ENCODE assay signal across 8 mouse cellular contexts in genomic region chr3:14869779-14870178, GRCm38 (mm10). TPM values are rescaled to one million over a fixed set of nuclear protein-coding genes. Genes with fewer than 3 reads are reported as not detected.
DNase-seq lines count a peak whose midpoint lies in the region; ATAC-seq and TF ChIP-seq lines count a peak whose summit lies in the region.

No protein-coding gene starts in this region.

- TF ChIP-seq POLR2A in ES-Bruce4 (IDR thresholded peaks at IDR 0.05; ENCODE audit: insufficient read depth, low read length) = no peak
- TF ChIP-seq POLR2A in bone marrow macrophage, adult 2 months (IDR thresholded peaks at IDR 0.05; ENCODE audit: borderline replicate concordance, low read depth, low read length) = no peak

- no peak overlapping the region for H3K27ac ChIP-seq in ES-Bruce4 (ENCODE audit: insufficient read depth, low read length)
- no peak overlapping the region for H3K27ac ChIP-seq in bone marrow macrophage, adult 2 months (ENCODE audit: insufficient read depth, low read depth, low read length)
- H3K27ac ChIP-seq in heart, postnatal 0 days (ENCODE audit: low read depth) = no peak overlapping the region

- no peaks in the 10 kb centered on the region for H3K9me3 ChIP-seq in ES-Bruce4 (replicated peaks; ENCODE audit: control insufficient read depth, insufficient read depth, low read length, poor library complexity, severe bottlenecking)
- H3K9me3 ChIP-seq in heart, postnatal 0 days (replicated peaks; ENCODE audit: control insufficient read depth, low read length) = no peaks in the 10 kb centered on the region

- H3K27me3 ChIP-seq in ES-Bruce4 (ENCODE audit: control insufficient read depth, insufficient read depth, low read length, poor library complexity, severe bottlenecking) = no peaks in the 10 kb centered on the region
- H3K27me3 ChIP-seq in heart, postnatal 0 days (ENCODE audit: control insufficient read depth, insufficient read depth, low read length) = no peaks in the 10 kb centered on the region

- no peaks in the 10 kb centered on the region for H3K4me1 ChIP-seq in ES-Bruce4 (ENCODE audit: control insufficient read depth, insufficient read depth, low read length)
- peaks cover 3% of the 10 kb centered on the region; the same call in 1 of the 2 replicates for H3K4me1 ChIP-seq in bone marrow macrophage, adult 2 months (ENCODE audit: control insufficient read depth, insufficient read depth, low read length)
- no peaks in the 10 kb centered on the region for H3K4me1 ChIP-seq in heart, postnatal 0 days (ENCODE audit: control insufficient read depth, insufficient read depth)

- peak; percentile 79 for ATAC-seq in erythroid progenitor cell, adult 5-6 weeks (replicated peaks; ENCODE audit: low FRiP score, poor library complexity, severe bottlenecking)
- ATAC-seq in heart, postnatal 0 days (ENCODE audit: insufficient read depth, low read depth) = no peak

- no peak overlapping the region for H3K4me3 ChIP-seq in ES-Bruce4 (ENCODE audit: low read depth, low read length)
- peak overlapping the region; percentile 52 for H3K4me3 ChIP-seq in bone marrow macrophage, adult 2 months (ENCODE audit: insufficient read depth, low read length)
- H3K4me3 ChIP-seq in heart, postnatal 0 days (ENCODE audit: low read depth, low read length) = peak overlapping the region; percentile 33

- no peaks in the 10 kb centered on the region for H3K36me3 ChIP-seq in ES-Bruce4 (ENCODE audit: control insufficient read depth, insufficient read depth, low read length, poor library complexity, severe bottlenecking)
- no peaks in the 10 kb centered on the region for H3K36me3 ChIP-seq in heart, postnatal 0 days (replicated peaks; ENCODE audit: control insufficient read depth, insufficient read depth, low read length)

- no peak overlapping the region for H3K9ac ChIP-seq in ES-Bruce4 (ENCODE audit: low read depth, poor library complexity, severe bottlenecking)
- no peak overlapping the region for H3K9ac ChIP-seq in heart, postnatal 0 days (replicated peaks; ENCODE audit: low read depth, low read length)

- TF ChIP-seq EP300 in ES-Bruce4 (IDR thresholded peaks at IDR 0.05; ENCODE audit: insufficient read depth, low read depth, low read length) = no peak
- no peak for TF ChIP-seq EP300 in heart, postnatal 0 days (IDR thresholded peaks at IDR 0.05; ENCODE audit: low read depth)

- 21% methylated on average over 11 of the region's 11 CpGs for WGBS in heart, postnatal 0 days

- H3K4me2 ChIP-seq in heart, postnatal 0 days (ENCODE audit: low read depth, low read length) = peak overlapping the region; percentile 55

- peak; percentile 68 for TF ChIP-seq CTCF in ES-Bruce4 (IDR thresholded peaks at IDR 0.05; ENCODE audit: low read depth, low read length)
- TF ChIP-seq CTCF in bone marrow macrophage, adult 2 months (IDR thresholded peaks at IDR 0.05; ENCODE audit: low read depth, low read length) = peak; percentile 60
- TF ChIP-seq CTCF in heart, postnatal 0 days (IDR thresholded peaks at IDR 0.05; ENCODE audit: low read depth) = peak; percentile 68

- DNase-seq in heart, postnatal 0 days (ENCODE audit: low spot score) = peak; percentile 33
- peak; percentile 70 to 86 for DNase-seq in kidney, postnatal 36 days
- DNase-seq in lung, postnatal 10 days = peak; percentile 89
- DNase-seq in ovary, postnatal 14 days (ENCODE audit: low spot score) = peak; percentile 54
- peak; percentile 86 for DNase-seq in thymus, postnatal 14 days

RNA-seq across cellular contexts. Expression of gene Car3, which starts 6.5 kb away (rescaled TPM):
- 2.6 TPM in 2 replicates for polyA plus RNA-seq in ES-Bruce4 (2011; ENCODE audit: insufficient read depth, insufficient read length, low read depth, missing spikeins)
- 0.64 and 1.4 TPM in 2 replicates for polyA plus RNA-seq in bone marrow macrophage, adult 2 months (2012; ENCODE audit: insufficient read depth, insufficient read length, missing spikeins)
- total RNA-seq in erythroid progenitor cell, adult 5-6 weeks (2015; ENCODE audit: low replicate concordance) = 0.72 and 3.8 TPM in 2 replicates
- not detected in 2 replicates for total RNA-seq in erythroid progenitor cell, adult 5-6 weeks (2017; ENCODE audit: low replicate concordance)
- 13.2 and 14.5 TPM in 2 replicates for total RNA-seq in heart, postnatal 0 days (2014; rRNA removed; ENCODE audit: low replicate concordance)
- polyA plus RNA-seq in heart, postnatal 0 days (2015; fragmentation: Nextera tagmentation; extraction: Ambion mirVana) = 2.7 and 10.8 TPM in 2 replicates

RNA-seq across cellular contexts. Expression of gene Car2, which starts 16.3 kb away (rescaled TPM):
- polyA plus RNA-seq in ES-Bruce4 (2011; ENCODE audit: insufficient read depth, insufficient read length, low read depth, missing spikeins) = 154 and 186 TPM in 2 replicates
- not detected in 2 replicates for polyA plus RNA-seq in bone marrow macrophage, adult 2 months (2012; ENCODE audit: insufficient read depth, insufficient read length, missing spikeins)
- total RNA-seq in erythroid progenitor cell, adult 5-6 weeks (2015; ENCODE audit: low replicate concordance) = 2,420 and 2,713 TPM in 2 replicates
- total RNA-seq in erythroid progenitor cell, adult 5-6 weeks (2017; ENCODE audit: low replicate concordance) = 2,109 and 2,592 TPM in 2 replicates
- total RNA-seq in heart, postnatal 0 days (2014; rRNA removed; ENCODE audit: low replicate concordance) = 14.1 and 19.9 TPM in 2 replicates
- polyA plus RNA-seq in heart, postnatal 0 days (2015; fragmentation: Nextera tagmentation; extraction: Ambion mirVana) = 11.2 and 13.3 TPM in 2 replicates

Comparison
In these comparisons a context has a peak if more than half of its experiments do, and no peak if none do; other contexts are left out.
1. DNase-seq: peak in every context shown above with its lines; median percentile 89 in lung, postnatal 10 days; 86 in thymus, postnatal 14 days; 78 in kidney, postnatal 36 days; 54 in ovary, postnatal 14 days; 33 in heart, postnatal 0 days.
2. RNA of gene Car2, which starts 16.3 kb away (polyA plus RNA-seq): 154 to 186 TPM in ES-Bruce4 and 11.2 to 13.3 TPM in heart, postnatal 0 days; not detected in bone marrow macrophage, adult 2 months; every median in the first group is over 10 times any median in the second.
3. Peak in every context shown above with its lines, with median percentiles within 50 percentile points of each other: CTCF ChIP-seq.